Mouse (Mus musculus) embryo, embryonic 11.5 days (tissue): Measurements from ENCODE around the gene Bok.

Source experiments
- DNase-seq: peaks from one replicate; pipeline ENCODE4 v3.0.0-alpha.2; 2012; ENCODE audit warnings: low read depth, low spot score

Gene Bok

DNA sequence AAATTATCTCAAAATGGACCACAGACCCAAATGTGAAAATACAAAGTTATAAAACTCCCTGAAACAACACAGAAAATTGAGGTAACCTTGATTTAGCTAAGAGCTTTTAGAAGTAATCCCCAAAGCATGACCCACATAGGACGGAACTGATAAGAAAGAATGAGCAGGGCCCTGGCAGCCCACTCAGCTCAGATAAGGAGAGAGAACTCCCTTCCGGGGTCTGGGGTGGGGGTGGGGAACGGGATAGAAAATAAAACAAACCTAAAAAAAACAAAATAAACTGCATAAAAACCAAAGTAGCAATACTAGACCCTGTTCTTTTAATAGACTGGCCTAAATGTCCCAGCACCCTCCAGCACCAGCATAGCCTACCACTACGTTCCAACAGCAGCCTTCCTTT, 56.5 kb downstream of the Bok start:
- DNase-seq = no peak

DNA sequence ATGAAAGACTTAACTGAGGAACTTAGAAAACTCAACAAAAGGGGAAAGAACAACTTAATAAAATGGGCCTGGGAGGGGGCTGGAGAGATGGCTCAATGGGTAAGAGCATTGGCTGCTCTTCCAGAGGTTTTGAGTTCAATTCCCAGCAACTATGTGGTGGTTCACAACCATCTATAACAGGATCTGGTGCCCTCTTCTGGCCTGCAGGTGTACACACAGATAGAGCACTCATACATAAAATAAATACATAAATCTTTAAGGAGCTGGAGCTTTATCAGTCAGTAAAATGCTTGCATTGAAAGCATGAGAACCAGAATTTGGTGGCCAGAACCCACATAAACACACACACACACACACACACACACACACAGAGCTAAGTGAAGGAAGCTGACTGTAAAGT, 57.5 kb downstream of the Bok start:
- no peak for DNase-seq
